Mouse (Mus musculus) hindbrain, embryonic 14.5 days (tissue): ENCODE results near the gene Ccsap. TPM values are rescaled to one million over a fixed set of nuclear protein-coding genes. Genes with fewer than 3 reads are reported as not detected.
"Not testable (repeated sequence)": the region's sequence is repeated elsewhere in the genome, so short reads cannot be mapped to it uniquely, and the experiment has no call there.

Experiments used
- ATAC-seq: fragments of 200-750 bp; cut with Nextera tagmentation; 2 replicates; pipeline ENCODE4 v1.8.0; 2017; ENCODE audit warnings: moderate number of reproducible peaks, mild to moderate bottlenecking, moderate TSS enrichment, moderate library complexity; ENCODE audit not compliant: low FRiP score
- DNase-seq: peaks from one replicate; pipeline ENCODE4 v3.0.0-alpha.2; 2015; ENCODE audit warnings: low spot score
- H3K27ac ChIP-seq: fragments of 300-500 bp; sonication (generic); 2 replicates; pipeline ENCODE4 v1.5.1; 2014; ENCODE audit warnings: mild to moderate bottlenecking, moderate library complexity
- H3K27me3 ChIP-seq: fragments of 300-500 bp; sonication (generic); 2 replicates; pipeline ENCODE4 v1.6.1; 2014; ENCODE audit warnings: mild to moderate bottlenecking, low read length, mixed read lengths; ENCODE audit not compliant: control insufficient read depth, insufficient read depth
- H3K36me3 ChIP-seq: fragments of 300-500 bp; sonication (generic); replicated peaks from 2 replicates; pipeline ENCODE4 v1.6.1; 2014; ENCODE audit not compliant: control insufficient read depth, insufficient read depth
- H3K4me1 ChIP-seq: fragments of 300-500 bp; sonication (generic); replicated peaks from 2 replicates; pipeline ENCODE4 v1.6.1; 2014; ENCODE audit warnings: antibody characterized with exemption, low read length, mixed read lengths; ENCODE audit not compliant: control insufficient read depth, insufficient read depth
- H3K4me2 ChIP-seq: fragments of 300-500 bp; sonication (generic); replicated peaks from 2 replicates; pipeline ENCODE4 v1.6.1; 2014; ENCODE audit warnings: mild to moderate bottlenecking, moderate library complexity
- H3K4me3 ChIP-seq: fragments of 300-500 bp; sonication (generic); replicated peaks from 2 replicates; pipeline ENCODE4 v1.5.1; 2014; ENCODE audit warnings: mild to moderate bottlenecking, low read length
- H3K9ac ChIP-seq: fragments of 300-500 bp; sonication (generic); 2 replicates; pipeline ENCODE4 v1.6.1; 2014
- H3K9me3 ChIP-seq: fragments of 300-500 bp; sonication (generic); 2 replicates; pipeline ENCODE4 v1.6.1; 2016; ENCODE audit warnings: low read length; ENCODE audit not compliant: control insufficient read depth
- WGBS: fragments of 180-500 bp; shearing (Covaris S2); extraction: QIAGEN DNeasy Blood & Tissue Kit; methylation state at CpG from one replicate; pipeline ENCODE4 v1.1.7; 2014; 5-methylcytosine and 5-hydroxymethylcytosine counted together
- polyA plus RNA-seq: library from polyadenylated mRNA; unstranded; fragments of >200 nt; fragmentation: Nextera tagmentation; extraction: Ambion mirVana; gene quantifications from 2 replicates; pipeline ENCODE4 v1.2.1, GENCODE M21; 2014

Gene Ccsap
- polyA plus RNA-seq, 1 experiment from 2014 or later: 5.0 TPM

GRCm38 (mm10) chr8:123819683-123820610 is 40.1 kb downstream of the Ccsap start:
- Histone ChIP-seq H3K27me3 (no peaks in the 10 kb centered on the region), H3K9me3 (no peaks in the 10 kb centered on the region), H3K4me1 (no peaks in the 10 kb centered on the region), H3K4me3 (no peak overlapping the region), H3K9ac (no peak overlapping the region), H3K27ac (no peak overlapping the region), H3K36me3 (peaks cover 24% of the 10 kb centered on the region), H3K4me2 (no peak overlapping the region)
- ATAC-seq (no peak), DNase-seq (no peak)
- 94% methylated on average over 19 of the region's 19 CpGs for WGBS

GRCm38 (mm10) chr8:123817747-123818146 is 42.3 kb downstream of the Ccsap start:
- no peaks in the 10 kb centered on the region for H3K27me3 ChIP-seq
- DNase-seq (no peak), ATAC-seq (no peak)
- 93% methylated on average over 11 of the region's 11 CpGs for WGBS
- H3K4me1 ChIP-seq: no peaks in the 10 kb centered on the region
- no peak overlapping the region for H3K4me3 ChIP-seq
- H3K9ac ChIP-seq: no peak overlapping the region
- H3K9me3 ChIP-seq: no peaks in the 10 kb centered on the region
- peaks cover 7% of the 10 kb centered on the region; the same call in 1 of the 2 replicates for H3K36me3 ChIP-seq
- no peak overlapping the region for H3K4me2 ChIP-seq
- no peak overlapping the region for H3K27ac ChIP-seq

GRCm38 (mm10) chr8:123816939-123817338 is 43.1 kb downstream of the Ccsap start:
- Histone ChIP-seq H3K4me2 (no peak overlapping the region), H3K27ac (no peak overlapping the region), H3K9me3 (no peaks in the 10 kb centered on the region), H3K4me3 (no peak overlapping the region), H3K9ac (no peak overlapping the region), H3K36me3 (0 out of 2 replicates have a peak, but pooled peaks cover 6% of the 10 kb centered on the region), H3K4me1 (no peaks in the 10 kb centered on the region), H3K27me3 (no peaks in the 10 kb centered on the region)
- no peak for DNase-seq
- 85% methylated on average over 8 of the region's 8 CpGs for WGBS
- ATAC-seq: no peak

DNA sequence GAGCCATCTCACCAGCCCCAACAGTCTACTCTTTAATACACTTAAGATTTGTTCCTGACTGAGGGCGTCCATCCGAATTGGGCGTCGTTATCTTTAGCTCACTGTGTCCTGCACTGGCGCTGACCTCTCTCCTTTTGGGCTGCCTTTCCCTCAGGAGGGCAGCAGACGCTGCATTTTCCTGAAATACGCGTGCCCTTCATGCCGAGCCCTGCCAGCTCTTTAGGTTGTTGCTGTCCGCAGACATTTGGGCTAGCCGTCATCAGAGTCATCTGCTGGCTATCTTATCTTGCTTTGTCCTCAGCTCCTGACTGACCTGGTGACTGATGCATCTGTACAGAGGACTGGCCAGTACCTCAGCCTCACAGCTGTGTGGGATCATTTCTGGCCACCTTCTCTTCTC is 44.7 kb downstream of the Ccsap start:
- H3K27me3 ChIP-seq: no peaks in the 10 kb centered on the region
- 0 out of 2 replicates have a peak, but pooled peaks cover 6% of the 10 kb centered on the region for H3K36me3 ChIP-seq
- no peak for DNase-seq
- ATAC-seq: no peak
- H3K4me3 ChIP-seq: no peak overlapping the region
- no peaks in the 10 kb centered on the region for H3K4me1 ChIP-seq
- H3K9me3 ChIP-seq: no peaks in the 10 kb centered on the region
- no peak overlapping the region for H3K27ac ChIP-seq
- no peak overlapping the region for H3K4me2 ChIP-seq
- 91% methylated on average over 11 of the region's 11 CpGs for WGBS
- no peak overlapping the region for H3K9ac ChIP-seq

DNA sequence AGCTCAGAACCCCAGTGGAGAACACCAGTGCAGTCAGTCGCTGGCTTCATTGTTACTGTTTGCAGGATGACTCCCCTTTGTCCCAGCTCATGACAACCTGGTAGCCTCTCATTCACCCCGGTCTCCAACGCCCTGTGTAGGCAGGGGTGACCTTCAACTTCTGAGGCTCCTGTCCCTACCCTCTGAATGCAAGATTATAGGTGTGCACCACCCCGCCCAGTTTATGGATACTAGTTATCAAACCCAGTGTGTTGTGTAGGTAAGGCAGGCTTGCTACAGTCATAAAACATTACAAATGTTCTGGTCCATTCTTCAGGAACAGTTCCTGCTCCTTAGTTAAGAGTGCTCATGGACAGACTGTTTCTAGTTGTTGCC is 46.1 kb downstream of the Ccsap start:
- no peak for DNase-seq
- Histone ChIP-seq H3K9ac (no peak overlapping the region), H3K27ac (no peak overlapping the region), H3K27me3 (no peaks in the 10 kb centered on the region), H3K4me1 (no peaks in the 10 kb centered on the region), H3K4me2 (no peak overlapping the region), H3K9me3 (no peaks in the 10 kb centered on the region), H3K36me3 (0 out of 2 replicates have a peak, but pooled peaks cover 6% of the 10 kb centered on the region), H3K4me3 (no peak overlapping the region)
- ATAC-seq: no peak
- whole genome bisulfite sequencing: 85% methylated on average over 4 of the region's 4 CpGs

GRCm38 (mm10) chr8:123813173-123813891 is 46.7 kb downstream of the Ccsap start:
- H3K9me3 ChIP-seq: no peaks in the 10 kb centered on the region
- H3K36me3 ChIP-seq: 0 out of 2 replicates have a peak, but pooled peaks cover 6% of the 10 kb centered on the region
- H3K4me3 ChIP-seq: no peak overlapping the region
- DNase-seq (no peak), ATAC-seq (no peak)
- no peak overlapping the region for H3K4me2 ChIP-seq
- no peaks in the 10 kb centered on the region for H3K27me3 ChIP-seq
- no peaks in the 10 kb centered on the region for H3K4me1 ChIP-seq
- 77% methylated on average over 16 of the region's 16 CpGs for WGBS
- no peak overlapping the region for H3K9ac ChIP-seq
- no peak overlapping the region for H3K27ac ChIP-seq

- H3K4me3 ChIP-seq: no peak overlapping the region
- no peaks in the 10 kb centered on the region for H3K27me3 ChIP-seq
- DNase-seq (no peak), ATAC-seq (no peak)
- no peak overlapping the region for H3K4me2 ChIP-seq
- H3K9ac ChIP-seq: no peak overlapping the region
- no peaks in the 10 kb centered on the region for H3K9me3 ChIP-seq
- no peak overlapping the region for H3K27ac ChIP-seq
- H3K36me3 ChIP-seq: 0 out of 2 replicates have a peak, but pooled peaks cover 6% of the 10 kb centered on the region
- peaks cover 8% of the 10 kb centered on the region for H3K4me1 ChIP-seq
- WGBS: 89% methylated on average over 5 of the region's 5 CpGs
Observed at GRCm38 (mm10) chr8:123812227-123812626, 47.8 kb downstream of the Ccsap start.

- not testable (repeated sequence) for H3K9me3 ChIP-seq, ATAC-seq, H3K4me3 ChIP-seq, H3K9ac ChIP-seq, DNase-seq, H3K4me2 ChIP-seq, H3K36me3 ChIP-seq, H3K27ac ChIP-seq, H3K27me3 ChIP-seq
- WGBS: 84% methylated on average over 4 of the region's 4 CpGs
- H3K4me1 ChIP-seq: peaks cover 23% of the 10 kb centered on the region
Observed at GRCm38 (mm10) chr8:123809342-123809741, 50.7 kb downstream of the Ccsap start.

- Histone ChIP-seq H3K4me1 (peaks cover 23% of the 10 kb centered on the region), H3K4me2 (no peak overlapping the region), H3K27ac (no peak overlapping the region), H3K9me3 (no peaks in the 10 kb centered on the region), H3K4me3 (no peak overlapping the region), H3K27me3 (no peaks in the 10 kb centered on the region), H3K9ac (no peak overlapping the region), H3K36me3 (no peaks in the 10 kb centered on the region)
- DNase-seq (no peak), ATAC-seq (no peak)
- 71% methylated on average over 7 of the region's 7 CpGs for WGBS
Observed at GRCm38 (mm10) chr8:123808671-123809070, 51.3 kb downstream of the Ccsap start.
